Mouse (Mus musculus) liver, postnatal 0 days (tissue): Measurements from ENCODE around the gene Zfp108.

ENCODE experiments used
- CTCF ChIP-seq: sonication (generic); IDR thresholded peaks from 2 replicates; pipeline ENCODE4 v1.5.1; 2016; ENCODE audit warnings: antibody characterized with exemption, low read depth
- EP300 ChIP-seq: IDR thresholded peaks from 2 replicates; pipeline ENCODE4 v1.6.1; 2016; ENCODE audit warnings: antibody characterized with exemption, low read depth, mild to moderate bottlenecking

GRCm38 (mm10) chr7:24290106-24290693 is 35.6 kb downstream of the Zfp108 start:
- TF ChIP-seq CTCF (no peak), EP300 (no peak)
